Mouse (Mus musculus) right cerebral cortex, postnatal 10 days (tissue): ENCODE measurements around the gene Vmn2r40.
"Not testable (repeated sequence)": the region's sequence is repeated elsewhere in the genome, so short reads cannot be mapped to it uniquely, and the experiment has no call there.

Experiments used
- DNase-seq, 2 experiments: peaks; one replicate each; pipeline ENCODE4 v3.0.0; 2021; ENCODE audit warnings: low spot score in 2 of 2

Vmn2r40 gene

GRCm38 (mm10) chr7:8931335-8931734 is at the start of gene Vmn2r40:
Gene Vmn2r40 (minus strand): TSS chr7:8931435.
- not testable (repeated sequence) for DNase-seq
